Mouse (Mus musculus) telencephalon, adult 2 months (tissue): Measurements from ENCODE around the gene Pdgfra.

Source experiments
- DNase-seq: peaks from one replicate; pipeline ENCODE4 v3.0.0-alpha.2; 2011; ENCODE audit warnings: low read depth, low spot score

The Pdgfra gene

DNA sequence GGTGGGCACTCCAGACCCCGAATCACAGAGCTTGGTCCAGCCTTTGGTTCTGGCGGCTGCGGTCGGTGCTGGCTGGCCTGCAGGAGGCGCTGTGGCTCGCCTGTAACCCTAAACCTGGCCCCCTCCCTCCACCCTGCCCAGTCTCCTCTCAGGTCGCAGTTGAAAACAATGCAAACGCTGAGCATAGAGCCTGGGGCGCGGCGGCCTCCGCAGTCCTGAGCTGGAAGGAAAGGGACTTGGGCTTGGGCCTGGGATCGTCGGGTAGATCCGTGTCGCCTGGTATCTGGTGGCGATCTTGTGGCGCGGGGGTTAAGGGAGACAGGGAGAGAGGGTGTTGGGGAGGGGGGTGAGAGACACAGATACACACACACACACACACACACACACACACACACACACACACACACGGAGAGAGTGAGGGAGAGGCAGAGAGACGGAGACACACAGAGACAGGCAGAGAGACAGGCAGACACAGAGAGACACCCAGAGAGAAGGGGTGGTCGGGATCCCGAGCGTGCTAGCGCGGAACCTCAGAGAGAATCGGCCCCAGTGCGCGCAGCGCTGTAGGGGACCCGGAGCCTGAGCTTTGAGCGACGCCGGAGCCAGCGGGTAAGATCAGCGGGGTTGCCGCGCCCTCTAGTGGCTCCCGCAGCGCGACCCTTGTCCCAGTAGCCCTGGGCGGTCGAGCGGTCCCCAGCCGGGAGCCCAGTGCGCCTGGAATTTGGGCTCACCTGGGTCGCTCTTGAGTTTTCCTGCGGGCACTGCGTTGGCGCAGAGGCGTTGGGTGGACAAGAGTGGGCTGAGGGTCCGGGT lies 3.9 kb downstream of the Pdgfra start:
- no peak for DNase-seq

DNA sequence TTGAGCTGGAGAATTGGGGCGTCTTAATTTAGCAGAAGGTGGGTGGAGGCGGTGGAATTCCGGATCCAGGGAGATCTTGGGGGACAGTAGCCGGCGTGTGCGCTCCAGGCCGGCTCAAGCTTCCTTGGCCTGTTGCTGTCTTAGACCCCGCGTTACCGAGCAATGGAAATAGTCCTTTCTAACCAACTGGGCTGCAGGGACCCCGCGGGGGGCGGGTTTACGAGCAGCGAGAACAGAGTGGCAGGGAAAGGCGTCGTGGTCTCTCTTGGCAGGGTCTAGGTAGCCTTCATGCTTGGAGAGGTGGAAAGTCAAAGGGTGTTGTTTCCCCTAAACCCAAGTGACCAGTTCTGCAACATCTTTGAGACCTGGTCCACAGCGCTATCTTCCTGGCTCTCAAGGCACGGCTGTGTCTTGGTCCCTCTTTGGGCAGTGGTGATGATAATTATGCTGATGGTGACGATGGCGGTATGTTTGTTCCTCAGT lies 4.5 kb downstream of the Pdgfra start:
- no peak for DNase-seq

DNA sequence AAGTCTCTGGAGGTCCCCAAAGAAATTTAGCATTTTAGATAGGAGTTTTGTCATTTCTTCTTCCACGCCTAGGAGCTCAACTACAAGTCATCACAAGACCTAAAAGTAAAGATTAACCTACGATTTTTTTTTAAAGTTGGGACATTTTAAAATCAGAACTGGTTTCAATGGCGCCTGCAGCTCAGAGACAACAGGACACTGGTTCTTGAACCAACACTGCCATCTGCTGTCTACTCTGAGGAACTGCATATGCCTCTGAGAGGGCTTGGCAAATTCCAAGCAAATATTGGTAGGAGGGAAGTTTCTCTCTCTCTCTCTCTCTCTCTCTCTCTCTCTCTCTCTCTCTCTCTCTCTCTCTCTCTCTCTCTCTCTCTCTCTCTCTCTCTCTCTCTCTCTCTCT lies 4.9 kb downstream of the Pdgfra start:
- peak; percentile 47 for DNase-seq

GRCm38 (mm10) chr5:75160530-75161170 lies 8.6 kb downstream of the Pdgfra start:
- DNase-seq = no peak

DNA sequence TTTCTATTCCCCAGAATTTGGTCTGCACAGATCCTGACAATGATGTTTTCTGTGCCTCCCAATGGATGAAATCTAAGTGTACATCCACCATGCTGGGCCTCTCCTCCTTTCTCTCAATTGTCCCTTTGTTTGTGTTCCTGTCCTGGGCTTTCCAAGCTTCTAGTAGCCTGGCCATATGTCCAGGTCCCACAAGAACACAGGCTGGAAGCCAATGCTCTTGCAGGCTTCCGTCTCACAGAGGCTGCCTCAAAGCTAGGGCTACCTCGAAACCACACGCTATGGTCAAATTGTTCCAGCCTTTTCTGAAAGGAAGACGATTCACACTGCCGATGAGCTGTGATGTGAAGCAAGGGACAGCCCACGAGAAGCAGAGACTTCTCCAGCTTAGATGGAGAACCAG lies 9.5 kb downstream of the Pdgfra start:
- no peak for DNase-seq

- DNase-seq = no peak
Measured at GRCm38 (mm10) chr5:75163289-75163951, 11.3 kb downstream of the Pdgfra start.

GRCm38 (mm10) chr5:75164688-75165087 lies 12.6 kb downstream of the Pdgfra start:
- DNase-seq = no peak

DNA sequence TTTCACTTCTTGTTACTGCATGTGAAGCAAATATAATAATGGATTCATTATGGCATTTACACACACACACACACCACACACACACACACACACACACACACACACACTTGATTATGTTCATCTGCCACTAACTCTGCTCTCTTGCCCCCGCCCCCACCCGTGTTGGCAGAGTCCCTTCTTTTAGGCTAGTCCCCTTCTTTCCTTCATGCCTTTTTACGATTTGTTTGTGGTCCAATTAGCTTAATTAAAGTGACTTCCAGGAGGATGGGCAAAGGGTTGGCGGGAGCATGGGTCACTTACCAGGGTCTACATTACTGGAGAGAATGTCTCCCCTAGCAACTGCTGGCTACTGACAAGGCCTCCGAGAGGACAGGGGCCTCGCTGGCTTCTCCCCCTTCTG lies 17.7 kb downstream of the Pdgfra start:
- DNase-seq = no peak

GRCm38 (mm10) chr5:75171859-75172258 lies 19.8 kb downstream of the Pdgfra start:
- DNase-seq = no peak

DNA sequence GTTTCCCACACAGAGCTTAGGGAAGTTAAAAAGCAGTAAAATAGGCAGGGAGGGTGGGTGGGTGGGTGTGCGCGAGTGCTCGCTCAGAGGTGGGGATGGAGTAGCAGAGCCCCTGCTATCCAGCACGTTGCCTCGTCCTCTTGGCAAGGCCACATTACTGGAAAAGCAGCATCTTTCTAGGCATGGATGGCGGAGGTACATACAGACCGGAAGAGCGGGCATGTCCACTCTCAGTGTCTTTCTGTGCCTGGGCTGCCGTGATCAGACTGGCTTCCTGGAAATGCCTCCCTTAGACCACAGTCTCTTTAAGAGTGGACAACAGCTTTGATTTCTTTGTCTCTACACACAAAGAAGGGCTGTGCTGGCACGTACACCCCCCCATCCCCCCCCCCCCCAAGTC lies 27.2 kb downstream of the Pdgfra start:
- DNase-seq = no peak

- DNase-seq = no peak
Measured at GRCm38 (mm10) chr5:75179726-75180290, 27.7 kb downstream of the Pdgfra start.

DNA sequence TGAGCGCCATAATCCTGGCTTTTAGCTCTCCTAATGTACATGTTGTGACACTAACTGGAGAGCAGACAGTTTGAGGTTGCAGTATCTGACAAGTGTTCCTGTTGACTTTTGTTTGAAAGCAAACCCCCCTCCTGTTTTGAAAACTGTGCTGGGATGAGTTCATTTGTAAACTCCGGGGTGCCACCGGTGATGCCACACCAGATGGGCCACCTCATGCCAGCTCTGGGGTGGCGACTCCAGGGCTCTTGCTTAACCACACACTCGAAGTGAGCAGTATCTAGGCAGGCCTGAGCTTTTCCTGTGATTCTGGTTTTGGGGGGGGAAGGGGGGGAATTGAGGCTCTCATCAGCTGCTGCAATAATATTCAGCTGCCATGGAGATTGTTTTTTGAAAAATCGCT lies 31.6 kb downstream of the Pdgfra start:
- no peak for DNase-seq

DNA sequence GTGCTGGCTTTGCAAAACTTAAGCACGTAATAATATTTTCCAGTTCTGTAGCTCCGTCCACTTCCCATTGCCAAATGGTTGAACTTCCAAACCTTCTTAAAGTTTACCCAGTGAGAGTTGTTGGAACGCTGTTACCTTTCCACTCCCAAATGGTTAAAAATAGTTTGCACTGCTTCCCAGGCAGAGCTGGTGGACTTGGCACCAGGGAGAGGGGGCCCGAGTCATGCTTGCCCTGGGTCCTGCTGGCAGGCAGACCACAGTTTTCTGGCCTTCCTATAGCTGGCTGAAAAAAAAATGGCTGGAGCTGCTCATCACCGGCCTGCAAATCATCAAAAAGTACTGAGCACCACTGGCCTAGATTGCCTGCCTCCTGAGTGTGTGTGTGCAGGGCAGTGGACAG lies 32.0 kb downstream of the Pdgfra start:
- no peak for DNase-seq

- DNase-seq = no peak
Measured at GRCm38 (mm10) chr5:75184693-75185235, 32.7 kb downstream of the Pdgfra start.

GRCm38 (mm10) chr5:75185584-75185983 lies 33.5 kb downstream of the Pdgfra start:
- DNase-seq = no peak

DNA sequence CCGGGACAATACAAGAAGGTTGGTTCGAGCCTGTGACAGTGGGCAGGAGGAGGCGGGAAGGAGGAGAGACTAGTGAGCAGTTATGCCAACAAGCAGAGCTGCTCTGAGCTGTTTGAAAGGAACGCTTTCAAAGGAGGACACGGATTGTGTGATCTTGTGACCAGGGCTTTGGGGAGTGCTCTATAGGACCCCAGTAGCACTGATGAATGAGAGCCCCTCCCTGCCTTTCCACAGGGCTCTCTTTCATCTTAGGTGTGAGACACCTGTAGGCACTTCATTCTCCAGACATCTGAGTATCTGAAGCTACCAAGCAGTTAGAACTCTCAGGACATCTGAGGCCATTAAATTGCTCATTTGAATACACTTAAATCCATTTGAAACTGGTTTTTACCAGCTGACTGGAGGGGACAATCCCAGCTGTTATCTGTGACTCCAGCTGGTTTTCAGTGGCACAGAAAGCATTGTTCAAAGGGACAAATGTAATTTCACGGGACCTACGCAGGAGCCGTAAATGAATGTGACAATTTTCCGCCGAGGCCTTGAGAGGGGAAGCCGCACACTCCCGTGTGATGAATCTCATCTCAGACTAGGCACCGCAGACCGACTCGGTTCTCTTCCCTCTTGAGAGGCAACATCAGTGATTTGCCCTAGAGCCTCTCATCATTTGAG lies 37.4 kb downstream of the Pdgfra start:
- DNase-seq = no peak

- DNase-seq = no peak
Measured at GRCm38 (mm10) chr5:75193107-75193506, 41.0 kb downstream of the Pdgfra start.

DNA sequence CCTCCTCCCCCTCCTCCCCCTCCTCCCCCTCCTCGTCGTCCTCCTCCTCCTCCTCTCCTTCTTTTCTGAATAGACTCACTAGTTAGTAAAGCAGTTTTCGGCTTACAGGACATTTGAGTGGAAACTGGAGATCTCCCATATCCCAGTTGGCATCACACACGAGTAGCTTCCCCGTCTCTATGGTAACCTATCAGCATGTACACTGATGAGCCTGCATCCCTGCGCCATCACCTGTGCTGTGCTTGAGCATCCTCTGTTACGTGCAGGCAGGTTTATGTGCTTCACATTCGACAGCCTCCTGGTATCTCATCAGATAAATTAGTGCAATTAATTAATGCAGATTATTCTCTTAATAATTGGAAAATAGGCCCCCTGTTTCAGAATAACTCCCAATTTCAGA lies 46.3 kb downstream of the Pdgfra start:
- DNase-seq = no peak

- DNase-seq = no peak
Measured at GRCm38 (mm10) chr5:75199698-75200365, 47.7 kb downstream of the Pdgfra start.

- DNase-seq = no peak
Measured at GRCm38 (mm10) chr5:75200366-75200724, 48.3 kb downstream of the Pdgfra start.

- no peak for DNase-seq
Measured at GRCm38 (mm10) chr5:75207905-75208304, 55.8 kb downstream of the Pdgfra start.
